Mouse (Mus musculus): ENCODE data around the gene Cd2bp2. TPM values are rescaled to one million over a fixed set of nuclear protein-coding genes. Genes with fewer than 3 reads are reported as not detected.
A peak's percentile ranks its signal among the peaks of the same experiment; 100 is the strongest.

Gene Cd2bp2
- total and polyA plus RNA-seq, 3 experiments = 56.7 to 64.8 TPM; not detected in 1

DNA sequence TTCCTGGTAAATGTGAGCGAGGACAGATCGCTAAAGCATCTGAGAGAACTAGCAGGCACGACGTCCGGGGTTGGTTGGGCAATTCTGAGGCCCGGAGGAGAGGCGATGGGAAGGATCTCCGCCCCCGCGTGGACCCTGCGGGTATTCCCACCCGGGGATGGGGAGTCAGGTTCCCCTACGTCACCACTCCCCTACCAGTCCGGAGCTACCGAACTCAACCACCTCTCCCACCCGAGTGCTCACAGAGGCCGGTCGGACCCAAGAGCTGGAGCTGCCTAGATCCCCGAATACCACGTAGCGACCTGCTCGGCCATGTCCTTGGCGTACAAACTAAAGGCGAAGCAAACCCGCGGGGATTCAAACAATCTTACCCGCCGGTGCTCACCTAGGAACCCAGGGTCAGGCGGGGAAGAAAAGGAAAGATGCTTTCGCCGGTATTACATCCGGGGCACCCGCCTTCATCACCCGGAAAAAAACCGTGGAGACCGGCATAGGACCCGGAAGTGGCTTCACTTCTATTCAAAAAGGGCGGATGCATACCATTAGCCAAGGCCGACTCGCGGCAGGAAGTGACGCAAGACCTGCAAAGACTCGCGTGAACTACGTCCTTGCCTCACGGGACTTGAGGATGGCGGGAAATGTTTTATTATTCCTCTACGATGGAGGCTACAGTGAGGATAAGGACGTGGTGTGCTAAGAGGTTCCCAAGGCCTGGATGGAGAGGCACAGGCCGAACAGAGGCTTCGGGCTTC, at the start of gene Cd2bp2 (continued):
- TF ChIP-seq POLR2AphosphoS2 (IDR thresholded peaks at IDR 0.05; ENCODE audit: low read length) (peak; percentile 96), ELF1 (IDR thresholded peaks at IDR 0.05; ENCODE audit: low read depth, low read length) (peak; percentile 99), CHD1 (IDR thresholded peaks at IDR 0.05; ENCODE audit: low read depth, low read length) (no peak), TAL1 (IDR thresholded peaks at IDR 0.05; ENCODE audit: low read length) (no peak), ZMIZ1 (IDR thresholded peaks at IDR 0.05; ENCODE audit: low read depth, low read length) (peak; percentile 67; the same call in 1 of the 2 replicates)

DNA sequence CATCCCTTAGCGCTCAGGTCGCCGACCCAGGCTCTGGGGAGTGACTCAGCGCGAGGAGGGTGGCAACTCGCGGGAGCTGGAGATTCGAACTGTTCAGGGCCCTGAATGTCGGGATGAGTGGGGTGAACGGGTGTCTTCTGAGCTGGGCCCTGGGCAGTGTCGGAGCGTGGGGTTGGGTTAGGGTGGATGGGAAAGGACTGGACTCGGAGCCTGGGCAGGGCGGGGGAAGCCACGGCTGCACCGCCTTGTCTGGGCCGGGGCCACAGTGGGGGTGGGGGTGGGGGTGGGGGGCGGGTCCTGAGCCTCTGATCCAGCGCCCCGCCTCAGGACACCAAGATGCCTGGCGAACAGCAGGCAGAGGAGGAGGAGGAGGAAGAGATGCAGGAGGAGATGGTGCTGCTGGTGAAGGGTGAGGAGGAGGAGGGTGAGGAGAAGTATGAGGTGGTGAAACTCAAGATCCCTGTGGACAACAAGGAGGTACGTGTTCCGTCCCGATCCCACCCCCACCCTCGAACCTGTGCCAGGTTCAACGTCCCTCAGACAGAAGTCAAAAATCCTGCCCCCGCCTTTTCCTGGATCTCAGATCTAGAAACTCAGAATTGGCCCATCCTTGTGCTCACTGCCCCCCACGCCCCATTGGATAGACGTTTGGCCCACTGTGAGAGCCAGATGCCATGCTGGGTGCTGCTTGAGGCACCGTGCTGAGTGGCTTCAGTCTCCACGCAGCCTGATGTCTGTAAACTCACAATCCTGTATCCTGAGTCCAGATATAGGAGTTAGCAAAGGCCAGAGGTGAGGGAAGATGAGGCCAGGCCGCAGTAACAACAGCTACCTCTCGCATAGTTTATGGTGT, 49.0 kb upstream of the Cd2bp2 start:
- peaks cover 7 to 15% of the 10 kb centered on the region in 2 experiments for H3K36me3 ChIP-seq (ENCODE audit: control insufficient read depth in 1 of 2, insufficient read depth in 2 of 2, low read length in 2 of 2)
- peak; percentile 38 for DNase-seq (ENCODE audit: low read depth, low spot score)
- H3K9me3 ChIP-seq (replicated peaks; ENCODE audit: insufficient read depth, low read length) = no peaks in the 10 kb centered on the region
- H3K9ac ChIP-seq (ENCODE audit: control insufficient read depth, low read depth, low read length, poor library complexity, severe bottlenecking) = peak overlapping the region; percentile 96
- H3K79me2 ChIP-seq (ENCODE audit: control insufficient read depth, insufficient read depth, low read length, poor library complexity) = peaks cover 17% of the 10 kb centered on the region
- H3K4me3 ChIP-seq (ENCODE audit: control insufficient read depth in 1 of 2, insufficient read depth in 1 of 2, low read depth in 2 of 2, low read length in 2 of 2) = peak overlapping the region; percentile 84 to 88
- TF ChIP-seq MYC (IDR thresholded peaks at IDR 0.05; ENCODE audit: low read depth, low read length) = no peak
- 0 out of 2 replicates have a peak, but pooled peaks have one; percentile 7 for TF ChIP-seq ELF1 (IDR thresholded peaks at IDR 0.05; ENCODE audit: low read depth, low read length)
- no peak for TF ChIP-seq ZMIZ1 (IDR thresholded peaks at IDR 0.05; ENCODE audit: low read depth, low read length)
- no peak for TF ChIP-seq MXI1 (IDR thresholded peaks at IDR 0.05; ENCODE audit: low read depth, low read length)
- no peak for TF ChIP-seq ZC3H11A (IDR thresholded peaks at IDR 0.05; ENCODE audit: low read depth, low read length)
- TF ChIP-seq MAFK (IDR thresholded peaks at IDR 0.05; ENCODE audit: borderline replicate concordance, low read depth, low read length) = no peak
- TF ChIP-seq NELFE (IDR thresholded peaks at IDR 0.05; ENCODE audit: low read depth, low read length) = no peak
- peak overlapping the region; percentile 81 for H3K27ac ChIP-seq (ENCODE audit: control insufficient read depth, low read depth, low read length)
- H3K4me1 ChIP-seq (ENCODE audit: control insufficient read depth in 1 of 2, insufficient read depth in 2 of 2, low read length in 2 of 2) = peaks cover 4 to 14% of the 10 kb centered on the region in 2 experiments; a peak in 2 of 4 replicates
- no peaks in the 10 kb centered on the region for H3K27me3 ChIP-seq (ENCODE audit: control insufficient read depth in 1 of 2, insufficient read depth in 2 of 2, low read length in 2 of 2)

DNA sequence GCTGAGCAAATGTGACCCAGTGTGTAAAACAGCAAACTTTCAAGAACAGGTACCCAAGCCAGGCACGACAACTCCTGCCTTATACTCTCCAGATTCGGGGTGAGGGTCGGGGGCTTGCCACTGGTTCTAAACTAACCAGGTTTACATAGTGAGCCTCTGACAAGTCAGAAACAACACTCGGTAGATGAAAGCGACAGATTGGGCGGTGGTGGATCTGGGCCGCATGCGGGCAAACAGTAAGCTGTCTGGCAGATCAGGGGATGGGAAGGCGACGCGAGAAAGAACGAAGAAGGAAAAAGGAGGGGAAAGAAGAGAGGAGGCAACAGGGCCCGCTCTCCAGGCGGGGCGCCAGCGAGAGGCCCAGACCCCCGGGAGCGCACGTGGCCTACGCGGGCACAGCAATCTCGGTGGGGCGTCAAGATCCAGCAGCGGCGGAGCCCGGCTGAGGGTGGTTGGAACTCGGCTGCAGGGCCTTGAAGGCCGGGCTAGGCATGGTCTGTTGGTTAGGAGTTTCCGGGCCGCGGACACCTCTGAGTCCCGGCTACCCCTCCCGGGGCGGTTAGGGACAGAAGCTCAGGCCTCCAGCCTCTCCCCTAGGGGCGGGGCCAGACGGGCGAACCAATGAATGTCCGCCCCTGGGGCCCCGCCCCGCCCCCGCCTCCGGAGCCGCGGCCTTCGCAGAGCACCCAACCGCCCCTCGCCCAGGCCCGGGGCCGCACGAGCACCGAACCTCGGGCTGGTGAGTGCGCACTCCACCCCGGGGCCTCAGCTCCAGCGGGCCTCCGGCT, 48.2 kb upstream of the Cd2bp2 start, which contains the start of gene Zfp771:
Gene Zfp771 (plus strand): TSS at position 405 of the 788 bp plus-strand sequence.
- H3K27ac ChIP-seq (ENCODE audit: control insufficient read depth, low read depth, low read length) = peak within 1 kb of the TSS; percentile 97
- H3K9me3 ChIP-seq (replicated peaks; ENCODE audit: insufficient read depth, low read length) = no peaks in the 10 kb centered on the region
- peaks cover 4 to 14% of the 10 kb centered on the region in 2 experiments; a peak in 2 of 4 replicates for H3K4me1 ChIP-seq (ENCODE audit: control insufficient read depth in 1 of 2, insufficient read depth in 2 of 2, low read length in 2 of 2)
- peaks cover 17% of the 10 kb centered on the region for H3K79me2 ChIP-seq (ENCODE audit: control insufficient read depth, insufficient read depth, low read length, poor library complexity)
- peak within 1 kb of the TSS; percentile 96 for H3K9ac ChIP-seq (ENCODE audit: control insufficient read depth, low read depth, low read length, poor library complexity, severe bottlenecking)
- H3K4me3 ChIP-seq (ENCODE audit: control insufficient read depth in 1 of 2, insufficient read depth in 1 of 2, low read depth in 2 of 2, low read length in 2 of 2) = peak within 1 kb of the TSS; percentile 84 to 88
- peaks cover 4 to 15% of the 10 kb centered on the region in 2 experiments for H3K36me3 ChIP-seq (ENCODE audit: control insufficient read depth in 1 of 2, insufficient read depth in 2 of 2, low read length in 2 of 2)
- H3K27me3 ChIP-seq (ENCODE audit: control insufficient read depth in 1 of 2, insufficient read depth in 2 of 2, low read length in 2 of 2) = no peaks in the 10 kb centered on the region
- peak; percentile 95 for DNase-seq (ENCODE audit: low read depth, low spot score)
- TF ChIP-seq ZMIZ1 (IDR thresholded peaks at IDR 0.05; ENCODE audit: low read depth, low read length) (peak; percentile 87; the same call in 1 of the 2 replicates), JUND (IDR thresholded peaks at IDR 0.05; ENCODE audit: low read depth, low read length) (no peak), UBTF (IDR thresholded peaks at IDR 0.05; ENCODE audit: borderline replicate concordance, insufficient read depth, low read depth, low read length) (0 out of 2 replicates have a peak, but pooled peaks have one; percentile 37), ELF1 (IDR thresholded peaks at IDR 0.05; ENCODE audit: low read depth, low read length) (no peak; the same call in 1 of the 2 replicates), ZC3H11A (IDR thresholded peaks at IDR 0.05; ENCODE audit: low read depth, low read length) (no peak), CHD1 (IDR thresholded peaks at IDR 0.05; ENCODE audit: low read depth, low read length) (0 out of 2 replicates have a peak, but pooled peaks have one; percentile 1), ETS1 (IDR thresholded peaks at IDR 0.05; ENCODE audit: low read depth, low read length) (peak; percentile 12; the same call in 1 of the 2 replicates), EP300 (IDR thresholded peaks at IDR 0.05; ENCODE audit: low read depth in 1 of 2, low read length in 2 of 2) (no peak; a peak in 1 of 4 replicates), RAD21 (IDR thresholded peaks at IDR 0.05; ENCODE audit: low read depth, low read length) (no peak), NELFE (IDR thresholded peaks at IDR 0.05; ENCODE audit: low read depth, low read length) (peak; percentile 95), RCOR1 (IDR thresholded peaks at IDR 0.05; ENCODE audit: low read depth, low read length) (no peak), CTCF (IDR thresholded peaks at IDR 0.05 in 2 of 3, conservative IDR thresholded peaks at IDR 0.05 in 1 of 3; ENCODE audit: control insufficient read depth in 1 of 3, insufficient read depth in 1 of 3, low read depth in 2 of 3, low read length in 3 of 3, poor library complexity in 1 of 3, severe bottlenecking in 1 of 3) (peak in 1 of 3 experiments; percentile 7; a peak in 1 of 6 replicates), MAX (IDR thresholded peaks at IDR 0.05; ENCODE audit: low read length) (peak; percentile 84), USF2 (IDR thresholded peaks at IDR 0.05; ENCODE audit: borderline replicate concordance in 1 of 2, insufficient read depth in 1 of 2, low read depth in 1 of 2, low read length in 2 of 2) (no peak), BHLHE40 (IDR thresholded peaks at IDR 0.05; ENCODE audit: borderline replicate concordance, low read depth, low read length) (no peak), HCFC1 (IDR thresholded peaks at IDR 0.05; ENCODE audit: low read depth, low read length) (peak; percentile 29), SMC3 (IDR thresholded peaks at IDR 0.05; ENCODE audit: low read depth, low read length) (no peak)

Data from MEL (cell line).